10 mouse cellular contexts compared by ENCODE assay signal in genomic region chr8:92853188-92853983, GRCm38 (mm10). TPM values are rescaled to one million over a fixed set of nuclear protein-coding genes. Genes with fewer than 3 reads are reported as not detected.
DNase-seq lines count a peak whose midpoint lies in the region; ATAC-seq lines count a peak whose summit lies in the region.
"Had no signal": no experiment of that assay in that cellular context is flagged by ENCODE, and none has a peak within 500 bp of the region (broad histone marks: within the 10 kb centered on the region; RNA-seq: fewer than 3 reads in every experiment).

No protein-coding gene starts in this region.

- peak; percentile 94 for DNase-seq in heart, adult 11 months
- no peak for DNase-seq in heart, postnatal 36 days
- DNase-seq in liver = peak; percentile 12
- DNase-seq in monocyte, adult 2 months (ENCODE audit: low read depth in 1 of 2, low spot score in 2 of 2) = peak; percentile 32 to 41
- no peak for DNase-seq in gastrocnemius, adult 18-20 months (ENCODE audit: low spot score)
- DNase-seq in left cerebral cortex, adult 9 months (ENCODE audit: low spot score in 2 of 2) = no peak
- DNase-seq: cerebellum, adult 11 months had no signal

- H3K9ac ChIP-seq in liver, embryonic 12.5 days = no peak overlapping the region
- H3K9ac ChIP-seq: midbrain, embryonic 12.5 days had no signal

- intact Hi-C loops in heart, postnatal 36 days (cut with DNase I) = loop anchor here (2.0 kb wide), 1 partner anchor 17 kb away; no protein-coding TSS in a partner anchor

- H3K36me3 ChIP-seq in liver, embryonic 12.5 days = no peaks in the 10 kb centered on the region
- H3K36me3 ChIP-seq: midbrain, embryonic 12.5 days had no signal

- peaks cover 35% of the 10 kb centered on the region for H3K27me3 ChIP-seq in liver, embryonic 12.5 days (replicated peaks)

- WGBS in liver, embryonic 12.5 days (ENCODE audit: insufficient replicate concordance) = 38% methylated on average over 18 of the region's 18 CpGs

- H3K27ac ChIP-seq in liver, embryonic 12.5 days = no peak overlapping the region
- H3K27ac ChIP-seq: midbrain, embryonic 12.5 days had no signal

- H3K4me1 ChIP-seq in liver, embryonic 12.5 days = peaks cover 13% of the 10 kb centered on the region; the same call in 1 of the 2 replicates

- no peak overlapping the region for H3K4me2 ChIP-seq in liver, embryonic 12.5 days
- H3K4me2 ChIP-seq: midbrain, embryonic 12.5 days had no signal

- no peak overlapping the region for H3K4me3 ChIP-seq in liver, embryonic 12.5 days
- H3K4me3 ChIP-seq: midbrain, embryonic 12.5 days had no signal

- ATAC-seq in liver, embryonic 12.5 days = no peak
- peak; percentile 82 to 83 for ATAC-seq in hematopoietic stem cell, adult 5-6 weeks (replicated peaks in 1 of 2; ENCODE audit: insufficient read depth in 1 of 2, low FRiP score in 2 of 2, low TSS enrichment in 1 of 2, low read depth in 1 of 2, poor library complexity in 2 of 2, severe bottlenecking in 2 of 2)

- no peaks in the 10 kb centered on the region for H3K9me3 ChIP-seq in liver, embryonic 12.5 days (replicated peaks)
- H3K9me3 ChIP-seq: midbrain, embryonic 12.5 days had no signal

RNA-seq across cellular contexts. Expression of gene Lpcat2, which starts 1.8 kb away (rescaled TPM):
- total RNA-seq in heart, postnatal 36 days (2021) = 1 to 10 TPM; 1.2 to 1.6 TPM
- polyA plus RNA-seq in liver, embryonic 12.5 days (2016; fragmentation: Nextera tagmentation; extraction: Ambion mirVana) = 4.8 and 5.0 TPM in 2 replicates
- total RNA-seq in hematopoietic stem cell, adult 5-6 weeks (2017) = 13.5 and 22.5 TPM in 2 replicates
- under 1 TPM; 0.18 to 0.36 TPM for total RNA-seq in gastrocnemius, adult 18-20 months (2021)

RNA-seq across cellular contexts. Expression of gene Mmp2, which starts 26.3 kb away (rescaled TPM):
- 10 to 100 TPM; 86.1 to 91.7 TPM for total RNA-seq in heart, postnatal 36 days (2021)
- polyA plus RNA-seq in liver, embryonic 12.5 days (2016; fragmentation: Nextera tagmentation; extraction: Ambion mirVana) = 22.6 and 25.3 TPM in 2 replicates
- 4.6 and 15.1 TPM in 2 replicates for total RNA-seq in hematopoietic stem cell, adult 5-6 weeks (2017)
- total RNA-seq in gastrocnemius, adult 18-20 months (2021) = 10 to 100 TPM; 42.3 to 50.3 TPM

RNA-seq across cellular contexts. Expression of gene Capns2, which starts 47.8 kb away (rescaled TPM):
- not detected for total RNA-seq in heart, postnatal 36 days (2021)
- polyA plus RNA-seq in liver, embryonic 12.5 days (2016; fragmentation: Nextera tagmentation; extraction: Ambion mirVana) = not detected in 2 replicates
- total RNA-seq in hematopoietic stem cell, adult 5-6 weeks (2017) = not detected in 2 replicates
- total RNA-seq in gastrocnemius, adult 18-20 months (2021) = not detected

Comparison
In these comparisons a context has a peak if more than half of its experiments do, and no peak if none do; other contexts are left out.
1. DNase-seq: peak in heart, adult 11 months (single experiment), liver (single experiment) and monocyte, adult 2 months (2 of 2); none in heart, postnatal 36 days (0 of 2), gastrocnemius, adult 18-20 months (single experiment) and left cerebral cortex, adult 9 months (0 of 2).